Mouse (Mus musculus) gastrocnemius, adult 8-10 months (tissue): ENCODE results near the gene Pld4. TPM values are rescaled to one million over a fixed set of nuclear protein-coding genes. Genes with fewer than 3 reads are reported as not detected.
A peak's percentile ranks its signal among the peaks of the same experiment; 100 is the strongest.
"Not testable (repeated sequence)": the region's sequence is repeated elsewhere in the genome, so short reads cannot be mapped to it uniquely, and the experiment has no call there.

Source experiments
- DNase-seq, 2 experiments: peaks; one replicate each; pipeline ENCODE4 v3.0.0; 2022; ENCODE audit warnings: low spot score in 2 of 2
- microRNA-seq: library from miRNA; unstranded; fragments of <30 nt; microRNA quantifications from one replicate; pipeline ENCODE4 v1.2.0, GENCODE M21; 2022
- total RNA-seq, 4 experiments: library from RNA; stranded (reverse); gene quantifications; 2 replicates each; pipeline ENCODE4 v1.2.4; 2022

The Pld4 gene
- total RNA-seq, 4 experiments from 2014 or later, result 0.48 to 2.5 (median 1.7) TPM

- peak; percentile 37 to 55 for DNase-seq
These were observed 40.0 kb downstream of the Pld4 start for GRCm38 (mm10) chr12:112800476-112800875.

- no peak for DNase-seq
These were observed 41.7 kb downstream of the Pld4 start, which contains the start of gene Ahnak2 for GRCm38 (mm10) chr12:112801864-112802846. TSS of gene Ahnak2 (minus strand) at chr12:112802657.

- DNase-seq, result no peak
These were observed 42.5 kb downstream of the Pld4 start for GRCm38 (mm10) chr12:112802917-112803316.

- no peak for DNase-seq
These were observed 43.6 kb downstream of the Pld4 start for GRCm38 (mm10) chr12:112804046-112804445.

GRCm38 (mm10) chr12:112806044-112806443 lies 45.6 kb downstream of the Pld4 start:
- DNase-seq, result no peak

GRCm38 (mm10) chr12:112807796-112808195 lies 47.3 kb downstream of the Pld4 start:
- no peak for DNase-seq

- no peak for DNase-seq
These were observed 47.7 kb downstream of the Pld4 start for GRCm38 (mm10) chr12:112808212-112808586.

GRCm38 (mm10) chr12:112808587-112809364 lies 48.3 kb downstream of the Pld4 start, which contains the start of gene Clba1:
TSS of gene Clba1 (plus strand) at chr12:112808937.
- peak; percentile 89 to 91 for DNase-seq

- DNase-seq, result no peak
These were observed 49.2 kb downstream of the Pld4 start for GRCm38 (mm10) chr12:112809641-112810040.

- DNase-seq, result no peak
These were observed 49.8 kb downstream of the Pld4 start for GRCm38 (mm10) chr12:112810092-112810885.

- DNase-seq, result no peak
These were observed 52.9 kb downstream of the Pld4 start for GRCm38 (mm10) chr12:112813370-112813769.

GRCm38 (mm10) chr12:112814682-112815470 lies 54.4 kb downstream of the Pld4 start:
- DNase-seq, result no peak

GRCm38 (mm10) chr12:112816294-112816693 lies 55.8 kb downstream of the Pld4 start:
- no peak for DNase-seq

GRCm38 (mm10) chr12:112816866-112817265 lies 56.4 kb downstream of the Pld4 start:
- DNase-seq, result not testable (repeated sequence)

Small RNAs within 50 kb of the gene (microRNA-seq; reads per million reads assigned to microRNA genes)
- gene Mir6940, result not detected

Other genes with a start within 250 kb of the Pld4 start
- gene Tmem179, start 243.9 kb upstream of the Pld4 start, total RNA-seq, result not detected
- gene Inf2, start 171.9 kb upstream of the Pld4 start, total RNA-seq, result 1 to 10 TPM; 6.7 to 9.2 (median 8.4) TPM
- gene Adssl1, start 140.6 kb upstream of the Pld4 start, total RNA-seq, result 1,000 to 10,000 TPM in 3 of 4 experiments, 100 to 1,000 TPM in 1; 952 to 1,087 (median 1,016) TPM
- 10 to 100 TPM; 22.2 to 26.3 (median 24.3) TPM for gene Siva1, start 116.0 kb upstream of the Pld4 start, total RNA-seq
- 10 to 100 TPM; 41.6 to 42.5 (median 42.0) TPM for gene Akt1, start 85.8 kb upstream of the Pld4 start, total RNA-seq
- gene Zbtb42, start 81.8 kb upstream of the Pld4 start, total RNA-seq, result under 1 TPM; 0.48 to 0.90 (median 0.58) TPM
- gene Cep170b, start 40.2 kb upstream of the Pld4 start, total RNA-seq, result 10 to 100 TPM in 3 of 4 experiments, 1 to 10 TPM in 1; 9.8 to 18.4 (median 12.5) TPM
- 1 to 10 TPM; 6.9 to 8.7 (median 7.6) TPM for gene Ahnak2, start 42.0 kb downstream of the Pld4 start, total RNA-seq
- under 1 TPM; 0.17 to 0.61 (median 0.45) TPM for gene Clba1, start 48.3 kb downstream of the Pld4 start, total RNA-seq
- gene Cdca4, start 68.8 kb downstream of the Pld4 start, total RNA-seq, result 1 to 10 TPM; 1.9 to 2.8 (median 2.5) TPM
- gene Gpr132, start 107.6 kb downstream of the Pld4 start, total RNA-seq, result not detected
- gene Jag2, start 169.1 kb downstream of the Pld4 start, total RNA-seq, result 10 to 100 TPM; 22.3 to 31.0 (median 26.7) TPM
- gene Nudt14, start 181.5 kb downstream of the Pld4 start, total RNA-seq, result 1 to 10 TPM; 5.2 to 8.8 (median 7.5) TPM
- gene Btbd6, start 215.8 kb downstream of the Pld4 start, total RNA-seq, result 10 to 100 TPM; 18.6 to 23.6 (median 21.7) TPM
- 10 to 100 TPM; 13.8 to 18.9 (median 18.4) TPM for gene Brf1, start 240.0 kb downstream of the Pld4 start, total RNA-seq